Mouse (Mus musculus) C2C12 (cell line): ENCODE measurements around the gene Gas7.

Experiments
- CTCF ChIP-seq: IDR thresholded peaks from one replicate; pipeline ENCODE4 v1.5.1; 2011; ENCODE audit not compliant: control insufficient read depth, insufficient read depth, insufficient read length
- MAX ChIP-seq: IDR thresholded peaks from one replicate; pipeline ENCODE4 v1.6.1; 2011; ENCODE audit warnings: mild to moderate bottlenecking, control low read depth
- USF1 ChIP-seq: IDR thresholded peaks from one replicate; pipeline ENCODE4 v1.6.1; 2011; ENCODE audit warnings: low read depth, mild to moderate bottlenecking, control low read depth, moderate library complexity

- TF ChIP-seq CTCF (no peak), USF1 (no peak), MAX (no peak)
Observed at GRCm38 (mm10) chr11:67532728-67533127, 77.5 kb downstream of the Gas7 start.
